Mouse (Mus musculus): Measurements from ENCODE around the gene Cacna1g. TPM values are rescaled to one million over a fixed set of nuclear protein-coding genes. Genes with fewer than 3 reads are reported as not detected.

Cacna1g gene
- polyA plus RNA-seq, 1 experiment from 2014 or later = 30.5 TPM

- 62% methylated on average over 4 of the region's 4 CpGs for WGBS
- H3K4me3 ChIP-seq (ENCODE audit: low read depth, low read length) = no peak overlapping the region
- no peak overlapping the region for H3K4me2 ChIP-seq (ENCODE audit: low read depth, low read length)
- no peak for DNase-seq (ENCODE audit: low spot score)
- no peak overlapping the region for H3K9ac ChIP-seq (ENCODE audit: low read depth, low read length)
- no peaks in the 10 kb centered on the region for H3K9me3 ChIP-seq (ENCODE audit: control insufficient read depth, low read length)
- H3K36me3 ChIP-seq (ENCODE audit: control insufficient read depth, insufficient read depth, low read length) = peaks cover 86% of the 10 kb centered on the region
- 0 out of 2 replicates have a peak overlapping the region, but pooled peaks have one; percentile 25 for H3K27ac ChIP-seq (replicated peaks; ENCODE audit: low read depth, low read length)
- no peaks in the 10 kb centered on the region for H3K27me3 ChIP-seq (replicated peaks; ENCODE audit: control insufficient read depth, insufficient read depth, low read length)
- peaks cover 16% of the 10 kb centered on the region for H3K4me1 ChIP-seq (ENCODE audit: control insufficient read depth, insufficient read depth, low read length)
- no peak for ATAC-seq (ENCODE audit: low read depth)
These were observed 60.0 kb downstream of the Cacna1g start for GRCm38 (mm10) chr11:94414042-94414441.

- no peak overlapping the region for H3K9ac ChIP-seq (ENCODE audit: low read depth, low read length)
These were observed 60.5 kb downstream of the Cacna1g start for GRCm38 (mm10) chr11:94413516-94413915.

DNA sequence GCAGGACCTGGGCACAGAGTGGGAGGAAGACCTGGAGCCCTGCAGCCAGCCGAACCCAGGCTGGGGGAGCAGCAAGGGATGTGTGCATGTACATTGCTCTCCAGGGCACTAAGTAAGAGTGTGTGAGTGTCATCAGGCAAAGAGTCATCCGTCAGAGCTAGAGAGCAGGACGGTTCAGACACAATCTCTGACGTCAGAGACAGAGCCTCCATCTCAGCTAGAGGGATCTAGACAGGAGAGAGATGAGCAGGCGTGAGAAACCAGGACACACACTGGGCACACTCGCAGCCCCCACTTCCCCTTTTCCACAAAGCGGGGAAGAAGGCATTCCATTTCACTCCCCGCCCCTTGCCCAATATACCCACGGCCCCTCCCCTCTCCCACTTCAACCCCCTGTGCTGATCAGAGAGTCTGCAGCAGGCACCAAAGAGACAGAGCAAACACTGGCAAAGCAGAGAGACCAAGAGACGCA is 61.0 kb downstream of the Cacna1g start:
- Histone ChIP-seq H3K27me3 (replicated peaks; ENCODE audit: control insufficient read depth, insufficient read depth, low read length) (no peaks in the 10 kb centered on the region), H3K9me3 (ENCODE audit: control insufficient read depth, low read length) (no peaks in the 10 kb centered on the region), H3K27ac (replicated peaks; ENCODE audit: low read depth, low read length) (0 out of 2 replicates have a peak overlapping the region, but pooled peaks have one; percentile 3), H3K9ac (ENCODE audit: low read depth, low read length) (no peak overlapping the region), H3K4me2 (ENCODE audit: low read depth, low read length) (no peak overlapping the region), H3K4me3 (ENCODE audit: low read depth, low read length) (no peak overlapping the region), H3K36me3 (ENCODE audit: control insufficient read depth, insufficient read depth, low read length) (peaks cover 85% of the 10 kb centered on the region), H3K4me1 (ENCODE audit: control insufficient read depth, insufficient read depth, low read length) (peaks cover 17% of the 10 kb centered on the region)
- 38% methylated on average over 10 of the region's 10 CpGs for WGBS
- peak; percentile 39; the same call in 1 of the 2 replicates for ATAC-seq (ENCODE audit: low read depth)
- DNase-seq (ENCODE audit: low spot score) = no peak

More at GRCm38 (mm10) chr11:94413516-94413915, 60.5 kb downstream of the Cacna1g start:
- peak; percentile 73 for DNase-seq (ENCODE audit: low spot score)
- H3K4me2 ChIP-seq (ENCODE audit: low read depth, low read length) = no peak overlapping the region
- H3K4me3 ChIP-seq (ENCODE audit: low read depth, low read length) = no peak overlapping the region
- H3K27me3 ChIP-seq (replicated peaks; ENCODE audit: control insufficient read depth, insufficient read depth, low read length) = no peaks in the 10 kb centered on the region
- WGBS = 35% methylated on average over 8 of the region's 8 CpGs
- peaks cover 88% of the 10 kb centered on the region for H3K36me3 ChIP-seq (ENCODE audit: control insufficient read depth, insufficient read depth, low read length)
- H3K9me3 ChIP-seq (ENCODE audit: control insufficient read depth, low read length) = no peaks in the 10 kb centered on the region
- H3K27ac ChIP-seq (replicated peaks; ENCODE audit: low read depth, low read length) = 0 out of 2 replicates have a peak overlapping the region, but pooled peaks have one; percentile 3
- H3K4me1 ChIP-seq (ENCODE audit: control insufficient read depth, insufficient read depth, low read length) = peaks cover 16% of the 10 kb centered on the region
- ATAC-seq (ENCODE audit: low read depth) = peak; percentile 27; the same call in 1 of the 2 replicates

- H3K36me3 ChIP-seq (ENCODE audit: control insufficient read depth, insufficient read depth, low read length) = peaks cover 83% of the 10 kb centered on the region
- peaks cover 22% of the 10 kb centered on the region for H3K4me1 ChIP-seq (ENCODE audit: control insufficient read depth, insufficient read depth, low read length)
- DNase-seq (ENCODE audit: low spot score) = no peak
- no peak overlapping the region for H3K4me2 ChIP-seq (ENCODE audit: low read depth, low read length)
- no peak overlapping the region for H3K27ac ChIP-seq (replicated peaks; ENCODE audit: low read depth, low read length)
- H3K4me3 ChIP-seq (ENCODE audit: low read depth, low read length) = no peak overlapping the region
- no peaks in the 10 kb centered on the region for H3K9me3 ChIP-seq (ENCODE audit: control insufficient read depth, low read length)
- 60% methylated on average over 2 of the region's 2 CpGs for WGBS
- no peak for ATAC-seq (ENCODE audit: low read depth)
- no peak overlapping the region for H3K9ac ChIP-seq (ENCODE audit: low read depth, low read length)
- no peaks in the 10 kb centered on the region for H3K27me3 ChIP-seq (replicated peaks; ENCODE audit: control insufficient read depth, insufficient read depth, low read length)
These were observed 61.4 kb downstream of the Cacna1g start for GRCm38 (mm10) chr11:94412562-94412961.

DNA sequence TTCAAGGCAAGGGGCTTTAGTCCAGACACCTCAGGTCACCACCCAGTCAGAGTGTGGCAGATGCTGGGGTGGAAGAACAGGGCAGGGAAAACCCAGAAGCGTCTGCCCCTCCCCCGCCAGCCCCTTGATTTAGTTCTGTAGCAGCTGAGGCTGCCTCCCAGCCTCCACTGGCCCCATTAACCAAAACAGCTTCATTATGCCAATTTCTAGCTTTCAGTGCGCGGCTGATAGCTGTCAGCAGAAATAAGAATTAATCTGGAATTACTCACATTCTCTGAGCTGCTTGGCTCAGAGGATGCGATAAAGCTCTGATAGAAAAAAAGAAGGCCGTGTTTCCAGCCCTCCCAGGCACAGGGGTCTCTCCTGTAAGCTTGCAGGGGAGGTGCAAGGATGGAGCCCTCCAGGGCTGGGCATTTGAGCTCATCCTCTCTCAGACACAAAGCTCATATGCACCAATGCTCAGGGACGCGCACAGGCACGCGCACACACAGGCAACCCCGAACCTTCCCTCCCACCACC is 66.1 kb downstream of the Cacna1g start:
- DNase-seq (ENCODE audit: low spot score) = no peak
- H3K4me1 ChIP-seq (ENCODE audit: control insufficient read depth, insufficient read depth, low read length) = 0 out of 2 replicates have a peak, but pooled peaks cover 10% of the 10 kb centered on the region
- 39% methylated on average over 11 of the region's 11 CpGs for WGBS

DNA sequence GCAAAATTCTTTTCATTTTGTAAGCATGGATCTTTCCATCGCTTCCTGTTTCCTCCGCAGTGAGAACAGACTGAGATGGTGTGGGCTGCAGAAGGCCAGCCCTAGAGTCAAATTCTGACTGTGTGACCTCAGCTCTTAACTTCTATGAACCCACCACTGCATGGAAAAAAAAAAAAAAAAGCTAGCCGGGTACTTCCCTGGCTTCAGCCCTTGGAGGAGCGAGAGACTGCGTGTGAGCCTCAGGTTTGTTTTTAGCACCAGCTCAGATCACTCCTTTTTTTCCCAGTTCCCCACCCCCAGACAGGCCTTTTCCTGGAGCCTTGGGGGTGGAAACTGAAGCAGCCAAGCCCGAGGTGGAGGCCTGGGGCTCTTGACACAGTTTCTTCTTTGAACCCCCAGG is 68.7 kb downstream of the Cacna1g start:
- H3K4me2 ChIP-seq (ENCODE audit: low read depth, low read length) = no peak overlapping the region
- H3K4me1 ChIP-seq (ENCODE audit: control insufficient read depth, insufficient read depth, low read length) = peaks cover 15% of the 10 kb centered on the region; the same call in 1 of the 2 replicates
- no peak overlapping the region for H3K4me3 ChIP-seq (ENCODE audit: low read depth, low read length)
- no peaks in the 10 kb centered on the region for H3K9me3 ChIP-seq (ENCODE audit: control insufficient read depth, low read length)
- 46% methylated on average over 6 of the region's 6 CpGs for WGBS
- DNase-seq (ENCODE audit: low spot score) (no peak), ATAC-seq (ENCODE audit: low read depth) (no peak)
- H3K27ac ChIP-seq (replicated peaks; ENCODE audit: low read depth, low read length) = no peak overlapping the region
- H3K9ac ChIP-seq (ENCODE audit: low read depth, low read length) = no peak overlapping the region
- no peaks in the 10 kb centered on the region for H3K27me3 ChIP-seq (replicated peaks; ENCODE audit: control insufficient read depth, insufficient read depth, low read length)
- peaks cover 20% of the 10 kb centered on the region for H3K36me3 ChIP-seq (ENCODE audit: control insufficient read depth, insufficient read depth, low read length)

More for the DNA sequence above, 66.1 kb downstream of the Cacna1g start:
- Histone ChIP-seq H3K9ac (ENCODE audit: low read depth, low read length) (peak overlapping the region; percentile 45; the same call in 1 of the 2 replicates), H3K36me3 (ENCODE audit: control insufficient read depth, insufficient read depth, low read length) (peaks cover 43% of the 10 kb centered on the region), H3K9me3 (ENCODE audit: control insufficient read depth, low read length) (no peaks in the 10 kb centered on the region), H3K4me2 (ENCODE audit: low read depth, low read length) (no peak overlapping the region), H3K4me3 (ENCODE audit: low read depth, low read length) (no peak overlapping the region), H3K27ac (replicated peaks; ENCODE audit: low read depth, low read length) (no peak overlapping the region), H3K27me3 (replicated peaks; ENCODE audit: control insufficient read depth, insufficient read depth, low read length) (no peaks in the 10 kb centered on the region)
- no peak; the same call in 1 of the 2 replicates for ATAC-seq (ENCODE audit: low read depth)

DNA sequence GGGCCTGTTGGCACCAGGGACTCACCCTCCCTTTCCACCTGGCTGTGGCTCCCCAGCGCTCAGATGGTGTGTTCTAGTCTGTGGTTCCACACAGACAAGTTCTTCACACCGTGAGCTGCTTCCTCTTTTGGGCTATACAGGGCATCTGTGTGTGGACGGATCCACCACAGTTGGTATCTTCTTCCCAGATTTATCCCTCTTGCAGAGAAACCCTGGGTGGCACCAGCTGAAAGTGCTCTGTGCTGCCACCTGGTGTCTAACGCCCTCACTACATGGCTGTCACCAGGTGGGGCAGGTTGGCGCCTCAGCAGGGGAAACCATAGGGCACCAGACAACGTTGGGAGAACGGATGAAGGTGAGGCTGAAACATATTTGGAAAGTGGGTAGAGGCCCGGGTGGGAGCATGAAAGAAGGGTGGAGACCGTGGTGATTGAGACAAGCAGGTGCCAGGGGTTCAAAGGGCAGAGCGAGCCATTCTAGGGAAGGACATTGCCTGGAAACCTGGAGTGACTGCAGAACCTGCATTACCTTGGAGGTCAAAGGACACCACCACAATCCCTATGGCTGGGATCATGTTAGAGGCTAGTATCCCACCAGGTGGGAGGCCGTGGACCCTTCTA is 69.2 kb downstream of the Cacna1g start:
- peaks cover 15% of the 10 kb centered on the region; the same call in 1 of the 2 replicates for H3K4me1 ChIP-seq (ENCODE audit: control insufficient read depth, insufficient read depth, low read length)
- WGBS = 19% methylated on average over 10 of the region's 11 CpGs
- H3K9me3 ChIP-seq (ENCODE audit: control insufficient read depth, low read length) = no peaks in the 10 kb centered on the region
- H3K4me2 ChIP-seq (ENCODE audit: low read depth, low read length) = no peak overlapping the region
- peaks cover 14% of the 10 kb centered on the region for H3K36me3 ChIP-seq (ENCODE audit: control insufficient read depth, insufficient read depth, low read length)
- ATAC-seq (ENCODE audit: low read depth) = peak; percentile 54; the same call in 1 of the 2 replicates
- H3K27ac ChIP-seq (replicated peaks; ENCODE audit: low read depth, low read length) = no peak overlapping the region
- no peak overlapping the region for H3K4me3 ChIP-seq (ENCODE audit: low read depth, low read length)
- H3K27me3 ChIP-seq (replicated peaks; ENCODE audit: control insufficient read depth, insufficient read depth, low read length) = no peaks in the 10 kb centered on the region
- H3K9ac ChIP-seq (ENCODE audit: low read depth, low read length) = no peak overlapping the region
- peak; percentile 55 for DNase-seq (ENCODE audit: low spot score)

DNA sequence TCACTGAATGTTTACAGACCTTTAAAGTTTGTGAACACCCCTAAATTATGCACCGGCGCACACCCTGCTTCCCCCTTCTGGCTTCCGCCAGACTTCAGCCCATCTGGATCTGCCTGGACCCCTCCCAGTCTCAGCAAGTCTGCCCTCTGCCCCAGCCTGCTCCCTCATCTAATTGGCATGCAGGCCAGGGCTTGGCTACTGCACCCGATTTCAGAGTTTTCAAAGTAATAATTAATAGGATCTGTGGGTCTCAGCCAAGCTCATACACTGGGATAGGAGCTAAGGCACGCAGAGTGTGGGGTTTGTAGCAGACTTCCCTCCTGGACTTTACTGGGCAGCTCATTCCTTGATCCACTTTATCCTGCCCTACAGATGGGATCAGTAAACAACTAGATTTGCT is 69.8 kb downstream of the Cacna1g start:
- H3K4me2 ChIP-seq (ENCODE audit: low read depth, low read length) = no peak overlapping the region
- no peak overlapping the region for H3K27ac ChIP-seq (replicated peaks; ENCODE audit: low read depth, low read length)

More for the DNA sequence above, 69.8 kb downstream of the Cacna1g start:
- Histone ChIP-seq H3K4me3 (ENCODE audit: low read depth, low read length) (no peak overlapping the region), H3K27me3 (replicated peaks; ENCODE audit: control insufficient read depth, insufficient read depth, low read length) (no peaks in the 10 kb centered on the region), H3K4me1 (ENCODE audit: control insufficient read depth, insufficient read depth, low read length) (peaks cover 15% of the 10 kb centered on the region; the same call in 1 of the 2 replicates), H3K9ac (ENCODE audit: low read depth, low read length) (no peak overlapping the region), H3K9me3 (ENCODE audit: control insufficient read depth, low read length) (no peaks in the 10 kb centered on the region), H3K36me3 (ENCODE audit: control insufficient read depth, insufficient read depth, low read length) (peaks cover 8% of the 10 kb centered on the region)
- 47% methylated on average over 5 of the region's 5 CpGs for WGBS
- DNase-seq (ENCODE audit: low spot score) = no peak
- no peak for ATAC-seq (ENCODE audit: low read depth)

All from embryonic facial prominence, embryonic 14.5 days (tissue).